Mouse (Mus musculus): ENCODE results near the gene Ccdc27. TPM values are rescaled to one million over a fixed set of nuclear protein-coding genes. Genes with fewer than 3 reads are reported as not detected.

Gene Ccdc27
- not detected for polyA plus RNA-seq (2017; shearing (Covaris generic))

- no peak for ATAC-seq
These were observed at the start of gene Ccdc27 for GRCm38 (mm10) chr4:154042577-154042976. Gene Ccdc27, minus strand, starts transcription at chr4:154042677.

GRCm38 (mm10) chr4:154091356-154091755 is 48.9 kb upstream of the Ccdc27 start:
- no peak for ATAC-seq

DNA sequence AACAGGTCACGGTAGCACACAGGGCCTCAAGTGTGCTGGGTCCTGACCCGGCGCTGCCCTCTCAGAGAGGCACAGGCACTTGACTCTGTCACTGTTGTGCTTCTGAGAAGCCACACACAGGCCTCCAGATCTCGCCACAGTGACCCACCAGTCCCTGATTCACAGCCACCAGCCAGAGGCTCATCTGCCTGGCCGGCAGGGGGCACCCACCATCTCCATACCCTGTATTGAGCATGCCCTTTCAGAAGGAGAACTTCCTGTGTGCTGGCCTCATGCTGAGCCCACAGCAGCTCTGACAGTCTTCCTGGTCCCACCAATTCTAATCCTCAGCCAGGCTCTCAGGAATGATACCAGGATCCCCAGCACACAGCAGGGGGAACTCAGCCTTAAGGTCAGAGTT is 46.7 kb upstream of the Ccdc27 start:
- no peak for ATAC-seq

DNA sequence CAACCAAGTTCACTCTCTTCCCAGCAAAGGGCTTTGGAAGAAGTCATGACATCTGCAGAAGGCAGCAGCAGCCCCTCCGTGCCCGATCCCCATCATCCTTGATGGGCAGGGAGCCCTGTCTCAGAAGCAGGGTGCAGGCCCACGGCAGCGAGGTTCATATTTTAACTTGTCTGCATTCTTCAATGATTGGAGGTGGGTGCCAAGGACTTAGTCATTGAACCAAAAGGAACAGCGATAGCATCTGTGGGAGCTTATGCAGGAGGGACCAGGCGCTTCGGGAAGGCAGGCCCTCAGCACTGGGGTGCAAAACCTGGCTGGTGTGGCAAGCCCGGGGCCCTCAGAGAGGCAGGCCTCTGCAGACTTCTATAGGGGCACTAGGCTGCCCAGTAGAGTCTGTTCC is 44.0 kb upstream of the Ccdc27 start:
- ATAC-seq, result no peak

GRCm38 (mm10) chr4:154085856-154086255 is 43.4 kb upstream of the Ccdc27 start:
- no peak for ATAC-seq

- ATAC-seq, result no peak
These were observed 39.5 kb upstream of the Ccdc27 start for GRCm38 (mm10) chr4:154081974-154082373.

DNA sequence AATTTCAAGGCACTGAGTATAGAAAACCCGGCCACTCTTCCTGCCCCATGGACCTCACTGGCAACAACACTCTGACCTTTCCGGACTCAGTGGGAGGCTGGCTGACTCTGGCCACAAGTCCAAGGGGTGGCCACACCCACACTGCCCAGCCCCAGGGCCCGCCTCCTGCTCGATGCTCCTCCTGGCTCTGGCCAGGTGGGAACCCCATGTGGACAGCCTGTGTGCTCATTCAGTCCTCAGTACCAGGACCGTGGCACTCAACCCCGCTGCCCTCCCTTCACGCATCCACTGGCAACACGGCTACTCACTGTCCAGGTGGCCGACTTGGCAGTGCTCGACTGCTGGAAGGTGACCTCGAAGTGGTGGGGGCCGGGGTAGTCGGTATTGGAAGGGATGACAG is 38.5 kb upstream of the Ccdc27 start:
- no peak for ATAC-seq

DNA sequence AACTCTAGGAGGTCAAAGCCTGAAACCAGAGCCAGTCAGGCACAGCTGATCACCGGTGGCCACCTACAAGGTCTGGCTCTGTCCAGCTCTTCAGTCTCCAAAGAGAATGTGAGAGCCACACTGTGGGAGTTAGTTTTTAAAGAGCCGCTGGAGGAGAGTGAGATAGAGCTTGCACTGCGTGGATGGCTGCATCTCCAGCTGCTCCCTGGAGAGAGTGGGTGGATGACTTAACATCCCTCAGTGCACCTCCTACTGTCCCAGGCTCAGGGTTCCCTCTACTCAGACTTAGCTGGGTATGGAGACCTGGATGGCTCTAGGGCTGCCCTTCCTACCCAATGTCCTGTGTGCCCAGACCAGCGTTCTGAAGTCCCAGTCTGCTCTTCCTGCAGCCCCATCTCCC is 37.7 kb upstream of the Ccdc27 start:
- ATAC-seq, result no peak

DNA sequence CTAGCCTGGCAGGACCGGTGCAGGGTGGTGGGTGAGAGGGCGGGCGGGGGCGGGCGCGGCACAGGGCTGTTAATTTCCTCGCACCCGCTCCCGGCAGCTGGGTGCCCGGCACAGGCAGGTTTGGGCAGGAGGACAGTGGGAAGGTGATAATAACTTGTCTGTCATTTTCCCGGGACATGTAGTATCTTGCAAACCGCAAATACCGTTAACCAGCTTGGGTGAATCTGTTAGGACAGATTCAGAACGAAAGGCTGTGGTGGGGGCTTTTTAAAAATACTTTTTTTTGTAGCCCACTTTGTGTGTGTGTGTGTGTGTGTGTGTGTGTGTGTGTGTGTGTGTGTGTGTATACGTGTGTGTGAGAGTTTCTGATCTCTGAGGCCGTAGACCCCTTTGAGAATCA is 29.5 kb upstream of the Ccdc27 start:
- ATAC-seq, result no peak

- ATAC-seq, result no peak
These were observed 29.0 kb upstream of the Ccdc27 start for GRCm38 (mm10) chr4:154071521-154071920.

DNA sequence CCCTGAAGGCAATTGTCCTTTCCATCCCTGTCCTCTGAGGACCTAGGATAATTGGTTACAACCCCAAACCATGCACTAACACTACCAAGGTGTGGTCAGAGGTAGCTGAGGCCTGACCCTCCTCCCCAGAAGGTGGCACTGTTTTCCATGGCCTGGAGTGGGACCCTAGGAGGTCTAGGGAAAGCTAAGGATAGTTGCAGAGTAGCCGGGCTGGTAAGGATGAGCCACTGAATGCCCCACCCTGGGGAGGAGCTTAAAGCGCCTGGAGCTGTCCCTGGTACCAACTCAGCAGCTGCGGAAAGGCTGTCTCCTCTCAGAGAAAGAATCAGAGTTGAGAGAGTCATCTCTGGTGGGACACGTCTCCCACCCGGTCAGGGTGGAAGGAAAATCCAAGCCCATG is 28.4 kb upstream of the Ccdc27 start:
- ATAC-seq, result no peak

DNA sequence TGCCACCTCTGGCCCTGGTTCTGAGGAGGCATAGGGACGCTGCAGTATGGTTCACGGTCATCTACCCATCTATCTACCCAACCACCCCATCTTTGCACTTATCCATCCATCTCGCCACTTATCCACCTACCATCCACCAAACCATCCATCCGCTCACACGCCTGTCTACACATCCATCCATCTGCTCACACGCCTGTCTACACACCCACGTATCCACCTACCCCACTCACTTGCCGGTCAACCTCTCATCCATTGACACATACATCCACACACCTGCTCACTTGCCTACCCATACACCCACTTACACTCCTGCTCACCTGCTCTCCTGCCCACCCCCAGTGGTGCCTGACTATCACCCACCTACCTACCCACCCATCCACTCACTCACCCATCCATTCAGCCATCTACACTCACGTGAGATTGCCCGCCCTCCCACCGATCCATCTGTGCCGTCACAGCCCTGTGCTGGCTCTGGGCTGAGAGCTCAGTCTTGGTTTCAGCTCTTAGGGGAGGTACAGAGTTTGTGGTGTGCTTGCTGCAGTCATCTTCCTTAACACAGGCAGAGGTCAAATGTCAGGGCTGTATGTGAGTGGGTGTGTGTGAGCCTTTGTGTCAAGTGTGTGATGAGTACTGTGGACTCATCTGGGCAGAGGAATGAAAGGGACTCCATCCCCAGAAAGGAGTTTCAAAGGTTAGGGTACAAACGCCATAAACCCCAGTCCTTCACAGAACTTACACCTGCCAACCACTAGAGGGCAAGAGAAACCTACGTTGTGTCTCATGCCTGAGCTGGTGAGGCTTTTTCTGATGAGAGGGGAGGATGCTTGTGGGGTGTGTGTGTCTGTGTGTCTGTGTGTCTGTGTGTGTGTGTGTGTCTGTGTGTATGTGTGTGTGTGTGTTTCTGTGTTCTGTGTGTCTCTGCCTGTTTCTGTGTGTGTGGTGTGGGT is 22.6 kb upstream of the Ccdc27 start:
- peak; percentile 57 for ATAC-seq

- ATAC-seq, result no peak
These were observed 15.2 kb upstream of the Ccdc27 start for GRCm38 (mm10) chr4:154057696-154058095.

GRCm38 (mm10) chr4:154056661-154057060 is 14.2 kb upstream of the Ccdc27 start:
- ATAC-seq, result no peak

- no peak for ATAC-seq
These were observed 13.6 kb upstream of the Ccdc27 start for GRCm38 (mm10) chr4:154056046-154056445.

GRCm38 (mm10) chr4:154055482-154055881 is 13.0 kb upstream of the Ccdc27 start:
- no peak for ATAC-seq

DNA sequence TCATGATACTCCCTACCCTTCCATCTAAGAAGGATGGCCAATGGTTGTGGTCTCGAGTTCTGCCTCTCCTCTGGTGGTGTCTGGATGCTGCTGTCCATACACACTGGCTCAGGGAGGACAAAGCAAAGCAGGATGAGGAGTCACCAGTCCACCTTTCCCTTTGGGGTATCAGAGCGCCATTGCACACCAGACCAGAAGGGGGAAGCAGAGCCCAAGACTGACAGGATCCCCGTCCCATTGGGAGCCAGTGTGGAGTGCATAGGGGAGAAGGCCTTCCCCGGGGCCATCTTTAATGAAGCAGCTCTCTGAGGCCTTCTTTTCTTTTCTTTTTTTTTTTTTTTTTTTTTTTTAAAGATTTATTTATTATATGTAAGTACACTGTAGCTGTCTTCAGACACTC is 10.6 kb upstream of the Ccdc27 start:
- no peak for ATAC-seq

DNA sequence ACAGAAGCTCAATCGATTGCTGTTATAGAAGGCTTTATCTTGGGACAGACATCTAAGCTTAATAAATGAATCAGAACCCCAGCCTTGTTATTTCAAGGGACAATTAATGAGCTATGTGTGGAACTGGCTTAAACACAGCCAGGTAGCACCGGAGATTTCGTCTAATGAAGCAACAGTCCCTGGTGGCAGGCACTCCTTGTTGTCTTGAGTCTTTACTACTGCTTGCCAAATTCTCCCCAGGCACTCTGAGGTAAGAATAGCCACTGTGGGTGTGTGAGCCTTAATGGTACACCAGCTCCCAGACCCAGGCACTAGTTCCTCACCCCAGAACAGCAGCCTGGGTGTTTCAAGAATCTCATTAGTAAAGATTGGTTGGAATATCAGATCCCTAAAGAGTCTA is 8.9 kb upstream of the Ccdc27 start:
- ATAC-seq, result no peak

- no peak for ATAC-seq
These were observed 3.4 kb upstream of the Ccdc27 start for GRCm38 (mm10) chr4:154045837-154046236.

GRCm38 (mm10) chr4:154037123-154037522 is 5.4 kb downstream of the Ccdc27 start:
- no peak for ATAC-seq

DNA sequence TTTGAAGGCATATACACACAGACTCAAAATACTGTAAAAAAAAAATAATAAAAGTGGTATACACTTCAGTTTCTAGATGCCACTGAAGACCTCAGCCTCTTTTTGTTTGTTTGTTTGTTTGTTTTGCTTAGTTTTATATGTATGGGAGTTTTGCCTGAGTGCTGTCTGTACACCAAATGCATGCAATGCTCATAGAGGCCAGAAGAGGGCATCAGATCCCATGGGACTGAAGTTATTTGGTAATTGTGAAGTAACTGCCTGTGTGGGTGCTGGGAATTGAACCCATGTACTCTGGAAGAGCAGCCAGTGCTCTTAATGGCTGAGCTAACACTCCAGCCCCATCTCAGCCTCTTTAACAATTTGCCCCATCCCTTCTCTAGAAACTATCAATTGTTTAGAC is 13.8 kb downstream of the Ccdc27 start:
- no peak for ATAC-seq

GRCm38 (mm10) chr4:154028066-154028465 is 14.4 kb downstream of the Ccdc27 start:
- ATAC-seq, result no peak

GRCm38 (mm10) chr4:154026441-154026761 is 16.1 kb downstream of the Ccdc27 start:
- no peak for ATAC-seq

DNA sequence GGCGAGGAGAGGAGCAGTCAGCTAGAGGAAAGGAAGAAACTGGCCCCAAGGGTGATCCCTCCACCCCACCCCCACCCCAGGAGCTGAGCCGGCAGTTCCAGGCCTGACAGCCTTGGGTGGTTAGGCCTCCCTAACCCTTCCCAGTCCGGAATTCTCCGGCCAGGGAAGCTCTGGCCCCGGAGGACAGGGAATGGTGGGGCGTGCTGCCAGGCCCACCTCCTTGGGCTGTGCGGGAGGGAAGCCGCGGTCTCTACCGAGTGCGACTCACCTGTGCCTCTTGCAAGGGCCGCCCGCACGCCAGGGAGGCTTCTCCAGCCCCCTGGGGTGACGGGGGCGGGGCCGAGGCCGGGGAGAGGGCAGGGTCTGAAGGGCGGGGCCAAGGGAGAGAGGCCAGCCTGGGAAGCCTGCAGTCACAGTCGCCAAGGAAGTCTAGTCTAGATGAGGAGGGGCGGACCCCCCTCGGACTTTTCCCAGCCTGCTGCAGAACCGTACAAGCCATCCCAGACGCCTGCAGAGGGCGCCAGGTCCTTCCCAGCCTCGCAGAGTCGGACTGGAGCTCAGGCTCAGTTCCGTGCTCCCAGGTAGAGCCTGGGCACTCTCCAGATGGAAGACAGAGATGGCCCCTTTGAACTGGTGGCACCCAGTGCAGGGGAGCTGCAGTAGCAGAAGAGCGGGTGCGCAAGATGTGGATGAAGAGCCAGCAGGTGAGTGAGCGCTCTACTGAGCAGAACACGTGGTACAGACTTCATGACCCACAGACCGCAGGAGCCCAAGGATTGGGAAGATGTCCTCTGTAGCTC is 16.6 kb downstream of the Ccdc27 start, which contains the start of gene Smim1:
Gene Smim1 (minus strand): TSS at position 590 of the 800 bp plus-strand sequence.
- ATAC-seq, result no peak

Measured in activated CD4-positive, CD25-positive, alpha-beta regulatory T cell, adult 4 months (primary cell).